Mouse (Mus musculus) layer of hippocampus, postnatal 14 days (tissue): Measurements from ENCODE around the gene Snx29. TPM values are rescaled to one million over a fixed set of nuclear protein-coding genes. Genes with fewer than 3 reads are reported as not detected.
A peak's percentile ranks its signal among the peaks of the same experiment; 100 is the strongest.

ENCODE experiments used
- DNase-seq, 2 experiments: peaks; one replicate each; pipeline ENCODE4 v3.0.0; 2021 to 2022; ENCODE audit warnings: low spot score in 2 of 2, mixed read lengths in 1 of 2
- total RNA-seq, 2 experiments: library from RNA; stranded (reverse); gene quantifications; 2 replicates each; pipeline ENCODE4 v1.2.3; 2021

The Snx29 gene
- total RNA-seq, 2 experiments from 2014 or later = 26.9 to 33.6 TPM

- DNase-seq = no peak
These were observed 345.7 kb downstream of the Snx29 start for GRCm38 (mm10) chr16:11668375-11668774.

GRCm38 (mm10) chr16:11668878-11669277 lies 346.2 kb downstream of the Snx29 start:
- no peak for DNase-seq

DNA sequence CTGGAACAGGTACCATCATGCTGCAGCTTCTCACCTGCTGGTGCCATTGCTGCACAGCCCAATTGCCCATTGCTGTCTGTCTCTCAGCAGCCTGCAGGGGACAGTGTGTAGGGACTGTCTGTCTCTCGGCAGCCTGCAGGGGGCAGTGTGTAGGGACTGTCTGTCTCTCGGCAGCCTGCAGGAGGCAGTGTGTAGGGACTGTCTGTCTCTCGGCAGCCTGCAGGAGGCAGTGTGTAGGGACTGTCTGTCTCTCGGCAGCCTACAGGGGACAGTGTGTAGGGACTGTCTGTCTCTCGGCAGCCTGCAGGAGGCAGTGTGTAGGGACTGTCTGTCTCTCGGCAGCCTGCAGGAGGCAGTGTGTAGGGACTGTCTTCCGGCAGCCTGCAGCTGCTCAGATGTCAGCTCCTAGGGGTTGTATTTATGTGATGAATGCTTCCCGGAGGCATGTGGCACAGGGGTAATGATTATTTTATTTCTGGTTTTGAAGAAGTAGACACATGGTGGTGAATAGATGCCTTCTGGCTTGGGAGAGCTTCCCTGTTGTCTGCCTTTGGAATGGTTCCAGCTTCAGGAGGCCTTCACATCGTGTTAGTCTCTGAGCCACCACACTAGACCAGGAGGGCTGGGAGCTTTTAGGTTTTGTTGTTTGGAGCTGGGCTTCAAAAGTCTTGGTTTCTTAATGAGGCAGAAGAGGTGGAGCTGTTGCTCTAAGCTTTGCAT lies 347.7 kb downstream of the Snx29 start:
- peak; percentile 37 to 58 for DNase-seq

GRCm38 (mm10) chr16:11670971-11671310 lies 348.2 kb downstream of the Snx29 start:
- DNase-seq = no peak

DNA sequence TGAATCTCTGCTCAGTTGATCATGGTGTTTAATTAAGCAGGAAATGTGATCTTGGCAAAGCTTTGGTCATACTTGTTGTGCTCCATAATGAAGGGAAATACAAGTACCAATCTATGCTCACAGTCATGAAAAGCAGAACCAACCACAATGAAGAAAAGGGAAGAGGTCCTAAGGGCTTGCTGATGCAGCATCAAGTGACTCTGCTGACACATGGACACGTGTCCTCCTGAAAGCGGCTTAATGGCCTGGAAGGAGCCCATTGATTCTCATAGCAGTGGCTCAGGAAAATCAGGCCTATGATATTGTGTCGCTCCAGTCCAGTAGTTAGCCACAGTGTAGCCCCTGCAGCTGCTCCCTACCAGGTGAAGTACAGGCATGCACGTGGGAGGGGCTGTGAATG lies 353.3 kb downstream of the Snx29 start:
- no peak for DNase-seq

DNA sequence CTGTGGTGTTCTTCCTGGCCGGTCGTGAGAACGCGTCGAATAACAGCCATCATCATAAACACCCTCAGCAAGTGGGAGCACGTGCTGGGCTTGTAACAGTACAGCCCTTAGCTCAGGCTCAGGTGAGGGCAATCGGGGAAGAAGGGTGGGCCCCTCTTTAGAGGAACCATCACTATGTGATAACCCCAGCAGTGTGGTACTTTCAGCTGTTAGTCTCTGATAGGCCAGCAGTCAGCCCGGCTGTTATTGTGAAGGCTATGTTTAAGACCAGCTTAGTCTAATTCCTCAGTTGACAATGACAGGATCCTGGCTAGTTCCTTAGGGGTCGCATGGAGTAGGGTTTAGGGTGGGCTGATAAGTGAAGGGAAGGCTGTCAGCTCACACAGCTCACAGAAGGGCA lies 362.6 kb downstream of the Snx29 start:
- no peak for DNase-seq

DNA sequence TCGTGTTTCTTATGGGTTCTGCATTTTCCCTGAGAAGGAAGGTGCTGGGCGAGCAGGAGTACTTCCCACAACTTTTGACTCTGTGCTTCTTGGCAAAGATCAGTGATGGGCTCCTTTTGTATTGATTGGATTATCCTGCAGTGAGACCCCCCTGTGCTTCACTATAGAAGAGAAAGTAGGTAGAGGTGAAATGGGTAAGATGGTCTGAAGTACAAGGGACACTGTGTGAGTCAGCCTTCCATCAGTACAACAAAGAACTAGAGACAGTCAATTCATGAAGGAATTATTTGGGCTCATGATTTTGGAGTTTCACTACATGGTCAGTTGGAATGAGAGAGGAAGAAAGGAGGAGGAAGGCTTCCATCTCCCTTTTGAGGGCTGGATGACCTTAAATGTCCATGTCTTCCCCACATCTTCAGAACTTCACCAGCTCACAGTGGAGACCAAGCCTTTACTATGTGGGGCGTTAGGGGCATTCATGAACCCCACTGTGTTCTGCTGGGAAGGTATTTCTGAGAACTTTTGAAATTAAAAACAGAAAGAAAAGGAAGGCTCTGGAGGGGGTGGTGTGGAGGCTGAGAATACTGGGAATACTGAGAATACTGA lies 363.1 kb downstream of the Snx29 start:
- DNase-seq = no peak

DNA sequence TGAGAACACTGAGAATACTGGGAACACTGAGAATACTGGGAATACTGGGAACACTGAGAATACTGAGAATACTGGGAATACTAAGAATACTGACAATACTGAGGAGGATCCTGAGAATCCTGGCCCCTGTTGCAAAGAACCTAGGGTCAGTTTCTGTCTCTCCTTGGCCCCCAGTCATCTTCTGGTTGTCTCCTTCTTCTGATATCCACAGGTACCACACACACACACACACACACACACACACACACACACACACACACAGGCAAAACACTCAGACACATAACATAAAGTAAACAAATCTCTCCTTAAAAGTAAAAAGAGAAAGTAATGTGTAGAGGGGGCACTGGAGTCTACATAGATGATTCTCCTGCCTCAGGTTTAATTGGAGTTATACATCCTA lies 365.1 kb downstream of the Snx29 start:
- DNase-seq = no peak

GRCm38 (mm10) chr16:11688281-11689005 lies 365.7 kb downstream of the Snx29 start:
- no peak for DNase-seq

- no peak for DNase-seq
These were observed 367.4 kb downstream of the Snx29 start for GRCm38 (mm10) chr16:11690097-11690496.

- no peak for DNase-seq
These were observed 368.0 kb downstream of the Snx29 start for GRCm38 (mm10) chr16:11690756-11691155.

- no peak for DNase-seq
These were observed 368.9 kb downstream of the Snx29 start for GRCm38 (mm10) chr16:11691487-11692200.

DNA sequence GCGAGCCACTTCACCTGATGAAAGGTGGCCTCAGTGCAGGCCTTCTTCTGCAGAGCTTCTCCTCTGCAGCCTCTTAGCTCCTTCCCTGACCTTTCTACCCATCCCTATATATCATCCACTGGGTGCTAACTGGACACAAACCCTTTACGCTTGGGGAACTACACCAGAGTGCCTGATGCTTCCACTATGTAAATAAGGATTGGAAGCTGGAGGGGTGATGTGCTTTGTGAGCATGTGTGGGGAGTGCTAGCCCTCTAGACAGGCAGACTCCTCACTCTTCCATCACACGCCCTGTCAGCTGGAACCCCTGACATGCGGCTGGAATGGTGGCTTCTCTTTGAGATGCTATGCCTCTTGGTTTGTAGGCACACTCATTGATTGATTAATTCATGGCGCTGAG lies 370.0 kb downstream of the Snx29 start:
- no peak for DNase-seq

DNA sequence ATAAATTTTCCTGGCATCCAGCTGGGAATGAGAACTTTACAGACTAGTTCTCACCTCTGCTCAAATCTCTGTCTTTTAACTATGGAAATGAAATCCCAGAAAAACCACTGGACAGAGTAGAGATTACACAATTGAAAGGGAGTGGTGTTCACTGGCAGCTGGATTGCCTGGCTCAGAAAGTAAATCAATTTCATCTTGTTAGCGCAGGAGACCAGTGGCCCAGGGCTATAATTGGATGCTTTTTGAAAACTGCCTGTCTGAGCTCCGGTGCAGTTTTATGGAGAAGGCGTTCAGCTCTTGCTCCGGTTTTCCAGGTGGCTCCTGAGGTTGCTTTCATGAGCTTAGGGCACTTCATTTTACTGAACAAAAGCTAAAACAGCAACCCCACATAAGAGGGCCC lies 371.7 kb downstream of the Snx29 start:
- no peak for DNase-seq

DNA sequence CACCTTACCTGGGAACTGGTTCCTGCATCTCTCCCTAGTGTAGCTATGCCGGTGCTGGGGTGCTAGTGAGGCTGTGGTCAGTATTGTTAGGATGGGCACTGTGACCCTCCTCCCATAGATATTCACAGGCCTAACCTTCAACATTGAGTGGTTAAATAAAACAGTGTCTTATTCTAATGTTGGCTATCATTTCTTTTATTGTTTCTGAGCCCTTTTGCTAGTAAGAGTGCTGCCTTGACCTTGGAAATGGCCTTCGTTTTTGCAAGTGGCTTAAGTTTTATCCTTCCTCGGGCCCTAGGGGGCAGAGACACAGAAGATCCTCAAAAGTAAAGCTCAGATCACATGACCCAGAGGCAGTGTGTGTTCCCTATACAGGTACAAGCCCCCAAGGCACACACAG lies 374.1 kb downstream of the Snx29 start:
- no peak for DNase-seq

DNA sequence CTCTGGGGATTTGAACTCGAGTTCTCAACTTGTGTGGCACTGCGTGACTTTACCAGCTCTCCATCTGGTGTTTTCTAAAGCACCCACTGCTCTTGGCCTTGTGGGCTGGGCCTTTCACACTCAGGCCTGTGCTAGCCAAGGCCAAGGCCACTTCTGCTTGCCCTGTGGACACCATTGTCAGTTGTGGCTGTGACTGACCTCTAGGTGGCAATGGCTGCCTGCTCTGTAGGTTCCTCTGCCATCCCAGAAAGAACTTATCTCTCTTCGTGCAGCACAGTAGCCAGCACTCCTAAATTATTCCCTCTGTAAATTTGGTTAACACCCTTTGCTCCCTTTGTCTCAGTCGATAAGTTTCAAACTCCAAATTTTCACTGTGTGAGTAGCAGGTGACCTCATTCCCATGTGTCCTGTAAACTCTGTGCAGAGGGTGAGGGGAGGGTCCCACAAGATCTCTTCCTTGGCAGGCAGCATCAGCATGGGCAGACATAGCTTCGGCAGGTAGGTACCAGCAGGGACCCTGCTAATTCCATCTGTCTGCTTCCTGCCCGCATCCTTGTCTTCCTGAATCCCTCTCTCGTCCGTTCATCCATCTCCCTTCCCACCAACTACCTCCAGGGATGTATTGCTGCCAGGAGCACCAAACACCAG lies 375.1 kb downstream of the Snx29 start:
- DNase-seq = peak; percentile 26 to 51

DNA sequence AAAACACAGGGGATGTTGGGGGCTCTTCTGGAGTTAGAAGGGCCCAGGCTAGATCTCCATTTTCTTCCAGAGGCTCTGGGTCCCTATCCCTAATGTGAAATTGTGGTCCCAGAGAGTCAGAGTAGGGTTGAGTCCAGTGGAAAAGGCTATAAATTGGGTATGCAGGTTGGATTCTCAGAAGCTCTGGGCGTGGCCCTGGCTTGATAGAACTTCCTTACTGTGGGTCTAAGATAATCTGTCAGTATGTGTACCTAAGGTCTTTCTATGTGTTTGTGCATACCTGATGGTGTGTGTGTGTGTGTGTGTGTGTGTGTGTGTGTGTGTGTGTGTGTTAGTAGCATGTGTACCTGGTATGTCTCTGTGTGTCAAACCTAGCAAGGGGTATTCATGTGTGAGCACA lies 378.9 kb downstream of the Snx29 start:
- DNase-seq = no peak

DNA sequence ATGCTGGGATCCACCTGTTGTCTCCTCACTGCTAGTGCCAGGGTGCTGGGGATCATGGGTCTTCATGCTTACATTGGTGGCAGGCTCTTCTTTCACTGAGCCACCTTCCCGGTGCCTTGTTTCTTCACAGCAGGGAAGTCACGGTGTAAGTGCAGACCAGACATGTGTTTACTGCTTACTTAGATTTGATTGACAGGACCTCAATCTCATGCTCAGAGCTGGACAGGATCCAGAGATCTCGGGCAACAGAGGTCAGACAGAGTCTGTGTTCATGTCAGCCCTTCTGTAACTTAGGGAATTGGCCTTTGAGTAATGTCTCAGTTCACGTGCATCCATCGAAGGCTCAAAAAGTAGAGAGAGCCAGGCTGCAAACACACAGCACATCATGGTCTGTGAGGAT lies 381.4 kb downstream of the Snx29 start:
- no peak for DNase-seq

GRCm38 (mm10) chr16:11705456-11705855 lies 382.7 kb downstream of the Snx29 start:
- no peak for DNase-seq

DNA sequence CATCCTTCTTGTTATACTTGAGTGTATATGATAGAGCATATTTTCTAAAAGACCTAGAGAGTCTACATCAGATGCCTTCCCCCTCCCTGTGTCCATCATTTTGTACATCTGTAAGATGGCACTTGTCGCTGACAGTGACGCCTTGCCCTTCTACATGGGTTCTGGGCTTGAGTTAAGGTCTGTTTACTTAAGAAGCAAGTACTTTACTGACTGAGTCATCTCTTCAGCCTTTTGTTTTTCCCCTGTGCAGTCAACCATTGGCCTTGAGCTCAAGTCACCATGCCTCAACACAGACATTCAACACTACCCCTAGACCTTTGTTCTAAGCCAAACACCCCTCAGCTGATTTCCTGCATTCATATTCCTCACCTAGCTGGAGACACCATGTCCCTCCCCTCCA lies 385.4 kb downstream of the Snx29 start:
- no peak for DNase-seq

DNA sequence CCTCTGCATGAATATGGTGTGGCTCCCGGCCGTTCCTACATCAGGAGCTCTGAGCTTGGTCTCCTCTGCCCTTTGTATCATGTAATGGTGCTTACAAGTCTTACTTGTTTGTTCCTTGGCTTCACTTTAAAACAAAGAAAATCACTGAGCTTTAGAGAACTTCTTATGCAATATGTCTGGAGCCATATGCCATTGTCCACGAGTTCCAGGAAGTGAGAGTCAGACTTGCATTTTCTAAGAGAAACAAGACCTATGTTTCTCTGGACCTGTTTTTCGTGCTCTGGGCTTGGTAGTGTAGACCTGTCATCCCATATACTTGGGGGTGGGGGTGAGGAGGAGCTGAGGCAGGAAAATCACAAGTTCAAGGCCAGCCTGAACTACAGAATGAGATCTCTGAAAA lies 386.7 kb downstream of the Snx29 start:
- no peak for DNase-seq
